Mouse (Mus musculus) embryonic facial prominence, embryonic 13.5 days (tissue): Measurements from ENCODE around the gene Gm13691. TPM values are rescaled to one million over a fixed set of nuclear protein-coding genes. Genes with fewer than 3 reads are reported as not detected.
"Not testable (repeated sequence)": the region's sequence is repeated elsewhere in the genome, so short reads cannot be mapped to it uniquely, and the experiment has no call there.

Experiments
- ATAC-seq: fragments of 200-750 bp; cut with Nextera tagmentation; 2 replicates; pipeline ENCODE4 v1.8.0; 2017; ENCODE audit warnings: low read depth; ENCODE audit not compliant: insufficient number of reproducible peaks, insufficient read depth, low FRiP score, low TSS enrichment
- H3K27ac ChIP-seq: fragments of 300-500 bp; sonication (generic); 2 replicates; pipeline ENCODE4 v1.5.1; 2015; ENCODE audit warnings: moderate library complexity, mild to moderate bottlenecking, inconsistent platforms
- H3K27me3 ChIP-seq: fragments of 300-500 bp; sonication (generic); 2 replicates; pipeline ENCODE4 v1.6.1; 2015; ENCODE audit warnings: mild to moderate bottlenecking, inconsistent platforms
- H3K36me3 ChIP-seq: fragments of 300-500 bp; sonication (generic); 2 replicates; pipeline ENCODE4 v1.6.1; 2015; ENCODE audit warnings: mild to moderate bottlenecking, inconsistent platforms
- H3K4me1 ChIP-seq: fragments of 300-500 bp; sonication (generic); 2 replicates; pipeline ENCODE4 v1.6.1; 2015; ENCODE audit warnings: inconsistent platforms
- H3K4me2 ChIP-seq: fragments of 300-500 bp; sonication (generic); 2 replicates; pipeline ENCODE4 v1.6.1; 2015; ENCODE audit warnings: moderate library complexity, mild to moderate bottlenecking, inconsistent platforms
- H3K4me3 ChIP-seq: fragments of 300-500 bp; sonication (generic); 2 replicates; pipeline ENCODE4 v1.5.1; 2015; ENCODE audit warnings: mild to moderate bottlenecking, inconsistent platforms
- H3K9ac ChIP-seq: fragments of 300-500 bp; sonication (generic); 2 replicates; pipeline ENCODE4 v1.6.1; 2015; ENCODE audit warnings: mild to moderate bottlenecking, inconsistent platforms
- H3K9me3 ChIP-seq: fragments of 300-500 bp; sonication (generic); 2 replicates; pipeline ENCODE4 v1.6.1; 2016; ENCODE audit warnings: inconsistent platforms
- WGBS: fragments of 180-500 bp; shearing (Covaris S2); methylation state at CpG from one replicate; pipeline ENCODE4 v1.1.7; 2015; ENCODE audit warnings: mixed read lengths; 5-methylcytosine and 5-hydroxymethylcytosine counted together
- polyA plus RNA-seq: library from polyadenylated mRNA; unstranded; fragments of >200 nt; fragmentation: Nextera tagmentation; extraction: Ambion mirVana; gene quantifications from 2 replicates; pipeline ENCODE4 v1.2.1, GENCODE M21; 2015

The Gm13691 gene
- polyA plus RNA-seq, 1 experiment from 2014 or later = not detected

GRCm38 (mm10) chr2:84008913-84009312, 18.6 kb downstream of the Gm13691 start:
- Histone ChIP-seq H3K4me3 (no peak overlapping the region), H3K9ac (no peak overlapping the region), H3K27me3 (no peaks in the 10 kb centered on the region), H3K9me3 (no peaks in the 10 kb centered on the region), H3K36me3 (no peaks in the 10 kb centered on the region), H3K4me1 (peaks cover 3% of the 10 kb centered on the region; the same call in 1 of the 2 replicates), H3K27ac (no peak overlapping the region), H3K4me2 (no peak overlapping the region)
- WGBS = 49% methylated on average over 1 of the region's 1 CpGs
- no peak for ATAC-seq

- no peaks in the 10 kb centered on the region for H3K36me3 ChIP-seq
- H3K9ac ChIP-seq = no peak overlapping the region
- no peak overlapping the region for H3K4me2 ChIP-seq
- WGBS = 80% methylated on average over 3 of the region's 3 CpGs
- H3K4me1 ChIP-seq = peaks cover 3% of the 10 kb centered on the region; the same call in 1 of the 2 replicates
- H3K27me3 ChIP-seq = no peaks in the 10 kb centered on the region
- no peak for ATAC-seq
- no peak overlapping the region for H3K27ac ChIP-seq
- no peak overlapping the region for H3K4me3 ChIP-seq
- H3K9me3 ChIP-seq = no peaks in the 10 kb centered on the region
Measured at GRCm38 (mm10) chr2:84009818-84010217, 19.5 kb downstream of the Gm13691 start.

DNA sequence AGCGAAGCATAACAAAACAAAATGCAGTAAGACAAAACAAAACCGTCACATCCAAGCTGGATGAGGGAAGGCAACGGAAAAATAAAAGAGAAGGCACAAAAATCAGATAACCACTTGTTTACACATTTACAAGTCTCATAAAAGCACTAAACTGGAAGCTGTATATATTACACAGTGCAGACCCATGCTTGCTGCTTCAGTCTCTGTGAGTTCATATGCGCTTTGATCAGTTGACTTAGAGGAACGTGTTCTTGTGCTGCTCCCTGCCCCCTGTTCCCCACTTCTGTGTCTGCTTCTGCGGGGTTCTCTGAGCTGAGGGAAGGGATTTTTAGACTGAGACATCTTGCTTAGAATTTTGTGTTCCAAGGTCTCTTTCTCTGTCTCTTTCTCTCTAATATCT, 24.2 kb downstream of the Gm13691 start:
- Histone ChIP-seq H3K36me3 (no peaks in the 10 kb centered on the region), H3K9ac (no peak overlapping the region), H3K9me3 (no peaks in the 10 kb centered on the region), H3K27me3 (no peaks in the 10 kb centered on the region), H3K27ac (no peak overlapping the region), H3K4me3 (no peak overlapping the region), H3K4me2 (no peak overlapping the region), H3K4me1 (peaks cover 6% of the 10 kb centered on the region; the same call in 1 of the 2 replicates)
- WGBS = 66% methylated on average over 6 of the region's 6 CpGs
- no peak for ATAC-seq

- ATAC-seq, H3K9ac ChIP-seq, H3K27ac ChIP-seq, H3K27me3 ChIP-seq, H3K4me2 ChIP-seq, H3K36me3 ChIP-seq, H3K9me3 ChIP-seq, H3K4me3 ChIP-seq: not testable (repeated sequence)
- WGBS = 83% methylated on average over 5 of the region's 5 CpGs
- peaks cover 10% of the 10 kb centered on the region for H3K4me1 ChIP-seq
Measured at GRCm38 (mm10) chr2:84016291-84016690, 25.9 kb downstream of the Gm13691 start.

GRCm38 (mm10) chr2:84018330-84018729, 28.0 kb downstream of the Gm13691 start:
- Histone ChIP-seq H3K4me2 (no peak overlapping the region), H3K9me3 (no peaks in the 10 kb centered on the region), H3K27me3 (no peaks in the 10 kb centered on the region), H3K9ac (no peak overlapping the region), H3K4me3 (no peak overlapping the region), H3K27ac (no peak overlapping the region), H3K4me1 (peaks cover 10% of the 10 kb centered on the region), H3K36me3 (no peaks in the 10 kb centered on the region)
- 31% methylated on average over 3 of the region's 3 CpGs for WGBS
- ATAC-seq = no peak

- no peak overlapping the region for H3K27ac ChIP-seq
- no peak for ATAC-seq
- H3K27me3 ChIP-seq = no peaks in the 10 kb centered on the region
- 64% methylated on average over 8 of the region's 8 CpGs for WGBS
- no peaks in the 10 kb centered on the region for H3K9me3 ChIP-seq
- H3K9ac ChIP-seq = no peak overlapping the region
- H3K4me3 ChIP-seq = no peak overlapping the region
- H3K4me2 ChIP-seq = no peak overlapping the region
- peaks cover 10% of the 10 kb centered on the region for H3K4me1 ChIP-seq
- H3K36me3 ChIP-seq = no peaks in the 10 kb centered on the region
Measured at GRCm38 (mm10) chr2:84019519-84020305, 29.4 kb downstream of the Gm13691 start.

DNA sequence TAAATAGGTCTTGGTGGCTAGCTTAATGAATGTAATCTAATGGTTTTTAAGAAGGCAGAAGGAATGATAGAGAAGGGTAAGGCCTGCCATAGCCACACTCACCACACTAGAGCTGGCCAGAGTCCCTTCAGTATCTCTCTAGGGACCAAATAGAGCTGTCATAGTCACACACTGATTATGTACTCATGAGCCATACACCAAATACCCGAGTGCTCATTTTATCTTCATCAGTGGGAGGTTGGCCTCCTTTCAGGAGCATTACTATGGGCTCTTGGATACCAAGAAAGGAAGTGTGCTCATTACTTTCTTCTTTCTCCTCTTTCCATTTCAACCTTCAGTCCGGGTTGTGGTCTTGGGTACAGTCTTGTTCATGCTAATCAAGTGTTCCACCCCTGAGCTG, 31.6 kb downstream of the Gm13691 start:
- no peak overlapping the region for H3K4me3 ChIP-seq
- no peaks in the 10 kb centered on the region; the same call in 1 of the 2 replicates for H3K27me3 ChIP-seq
- no peak overlapping the region for H3K9ac ChIP-seq
- WGBS = 87% methylated on average over 2 of the region's 2 CpGs
- H3K9me3 ChIP-seq = no peaks in the 10 kb centered on the region
- peaks cover 10% of the 10 kb centered on the region for H3K4me1 ChIP-seq
- H3K27ac ChIP-seq = no peak overlapping the region
- no peak for ATAC-seq
- no peaks in the 10 kb centered on the region for H3K36me3 ChIP-seq
- H3K4me2 ChIP-seq = no peak overlapping the region

GRCm38 (mm10) chr2:84022905-84023304, 32.6 kb downstream of the Gm13691 start:
- Histone ChIP-seq H3K9ac (no peak overlapping the region), H3K4me3 (no peak overlapping the region), H3K4me2 (no peak overlapping the region), H3K36me3 (no peaks in the 10 kb centered on the region), H3K27ac (no peak overlapping the region), H3K9me3 (no peaks in the 10 kb centered on the region), H3K4me1 (peaks cover 10% of the 10 kb centered on the region), H3K27me3 (no peaks in the 10 kb centered on the region; the same call in 1 of the 2 replicates)
- ATAC-seq = no peak
- 79% methylated on average over 2 of the region's 2 CpGs for WGBS

- Histone ChIP-seq H3K9me3 (no peaks in the 10 kb centered on the region), H3K4me2 (no peak overlapping the region), H3K27me3 (no peaks in the 10 kb centered on the region; the same call in 1 of the 2 replicates), H3K4me1 (peaks cover 10% of the 10 kb centered on the region), H3K4me3 (no peak overlapping the region), H3K9ac (no peak overlapping the region), H3K27ac (no peak overlapping the region), H3K36me3 (no peaks in the 10 kb centered on the region)
- WGBS = 78% methylated on average over 2 of the region's 2 CpGs
- ATAC-seq = no peak
Measured at GRCm38 (mm10) chr2:84023319-84023718, 33.0 kb downstream of the Gm13691 start.

GRCm38 (mm10) chr2:84025217-84025616, 34.9 kb downstream of the Gm13691 start:
- Histone ChIP-seq H3K27me3 (no peaks in the 10 kb centered on the region; the same call in 1 of the 2 replicates), H3K36me3 (no peaks in the 10 kb centered on the region), H3K4me3 (no peak overlapping the region), H3K4me2 (no peak overlapping the region), H3K9ac (no peak overlapping the region), H3K27ac (no peak overlapping the region), H3K4me1 (no peaks in the 10 kb centered on the region), H3K9me3 (no peaks in the 10 kb centered on the region)
- 70% methylated on average over 4 of the region's 4 CpGs for WGBS
- ATAC-seq = no peak

DNA sequence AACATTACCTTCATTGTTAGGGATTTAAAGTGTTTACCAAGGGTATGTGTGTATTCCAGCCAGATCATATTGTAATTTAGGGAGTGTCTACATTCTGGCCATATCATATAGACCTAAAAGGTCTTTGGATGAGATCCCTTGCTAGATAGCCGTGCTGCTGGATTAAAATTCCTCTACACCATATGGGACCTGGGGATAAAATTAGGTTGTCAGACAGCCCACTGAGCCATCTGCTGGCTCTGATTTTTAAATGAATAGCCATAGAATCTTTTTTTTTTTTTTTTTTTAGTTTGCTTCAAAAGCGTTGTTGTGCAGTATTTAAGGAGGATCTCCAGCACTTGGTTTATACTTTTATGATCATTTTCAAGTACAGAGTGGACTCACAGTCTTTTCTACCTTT, 42.2 kb downstream of the Gm13691 start:
- Histone ChIP-seq H3K4me1 (no peaks in the 10 kb centered on the region), H3K4me2 (no peak overlapping the region), H3K9ac (no peak overlapping the region), H3K9me3 (no peaks in the 10 kb centered on the region), H3K27ac (no peak overlapping the region), H3K36me3 (no peaks in the 10 kb centered on the region), H3K4me3 (no peak overlapping the region), H3K27me3 (no peaks in the 10 kb centered on the region)
- ATAC-seq = no peak
- 86% methylated on average over 2 of the region's 2 CpGs for WGBS

GRCm38 (mm10) chr2:84035997-84036396, 45.6 kb downstream of the Gm13691 start:
- no peaks in the 10 kb centered on the region for H3K27me3 ChIP-seq
- H3K4me3 ChIP-seq = no peak overlapping the region
- H3K36me3 ChIP-seq = no peaks in the 10 kb centered on the region
- no peak overlapping the region for H3K27ac ChIP-seq
- ATAC-seq = no peak
- no peaks in the 10 kb centered on the region for H3K4me1 ChIP-seq
- no peak overlapping the region for H3K9ac ChIP-seq
- no peaks in the 10 kb centered on the region for H3K9me3 ChIP-seq
- 81% methylated on average over 4 of the region's 4 CpGs for WGBS
- H3K4me2 ChIP-seq = no peak overlapping the region
